Mouse (Mus musculus): Measurements from ENCODE around the gene Gtf2ird2.

GRCm38 (mm10) chr5:134270566-134270965, 86.7 kb downstream of the Gtf2ird2 start:
- no peak for TF ChIP-seq CTCF (IDR thresholded peaks at IDR 0.05; ENCODE audit: insufficient read depth, low read depth, low read length)
- no peak for TF ChIP-seq POLR2A (IDR thresholded peaks at IDR 0.05; ENCODE audit: insufficient read depth, low read depth, low read length)

Data from olfactory bulb, adult 2 months (tissue).